Mouse (Mus musculus) stomach, postnatal 0 days (tissue): ENCODE measurements around the gene Tmem274.

Source experiments
- CTCF ChIP-seq: IDR thresholded peaks from 2 replicates; pipeline ENCODE4 v1.5.1; 2016; ENCODE audit warnings: antibody characterized with exemption, low read depth, mild to moderate bottlenecking, moderate library complexity
- EP300 ChIP-seq: optimal IDR thresholded peaks from 2 replicates; pipeline ENCODE3; 2016; ENCODE audit warnings: antibody characterized with exemption

DNA sequence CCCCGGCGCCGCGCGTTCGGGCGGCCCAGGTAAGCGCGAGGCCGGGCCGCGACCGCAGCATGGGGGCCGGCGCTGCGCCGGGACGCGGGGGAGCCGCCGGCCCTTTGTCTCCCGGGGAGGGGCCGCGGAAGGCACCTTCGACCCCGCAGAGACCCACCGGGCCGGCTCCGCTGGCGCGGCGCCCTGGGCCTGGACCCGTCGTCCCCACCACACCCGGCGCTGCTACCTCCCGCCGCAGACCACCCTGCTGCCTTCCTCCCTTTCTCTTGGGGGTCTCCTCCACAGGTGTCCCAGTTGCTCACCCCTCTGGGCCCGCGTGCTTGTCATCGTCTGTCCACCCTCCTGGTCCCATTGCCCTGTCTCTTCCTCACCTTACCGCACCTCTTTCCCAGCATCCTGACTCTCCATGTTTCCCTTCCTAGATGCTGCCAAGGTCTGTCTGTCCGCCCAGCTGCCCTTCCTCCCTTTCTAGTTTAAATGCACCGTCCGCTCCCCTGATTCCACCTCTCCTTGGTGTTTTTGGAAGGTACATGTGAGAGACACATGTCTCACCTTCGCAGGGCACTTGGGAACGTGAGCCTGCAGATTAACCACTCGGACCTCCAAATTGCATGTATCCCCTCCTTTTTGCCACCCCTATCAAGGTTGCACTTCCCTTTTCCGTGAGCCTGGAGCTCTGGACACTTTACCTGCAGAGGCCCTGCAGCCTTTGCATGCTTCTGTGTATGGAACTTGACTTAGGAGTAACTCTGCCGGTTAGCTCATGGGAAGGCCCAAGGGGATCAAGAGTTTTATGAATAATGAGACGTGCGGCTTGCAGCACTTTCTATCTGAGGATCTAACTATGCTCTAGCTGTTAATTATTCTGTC is 41.4 kb downstream of the Tmem274 start:
- no peak for TF ChIP-seq CTCF
- no peak for TF ChIP-seq EP300
